Mouse (Mus musculus): ENCODE measurements at regions not wholly inside any gene's neighbourhood (a gene's known extent, or its start where the extent isn't known, plus 50 kb on each side); places are given as distances from the start of the nearest gene placed in this dataset.

GRCm38 (mm10) chr12:96748868-96749615, 1057.0 kb downstream of the Flrt2 start:
- Histone ChIP-seq H3K36me3 (ENCODE audit: poor library complexity, severe bottlenecking) (no peaks in the 10 kb centered on the region), H3K27me3 (no peaks in the 10 kb centered on the region), H3K4me2 (no peak overlapping the region), H3K4me3 (no peak overlapping the region), H3K9me3 (replicated peaks) (no peaks in the 10 kb centered on the region), H3K4me1 (no peaks in the 10 kb centered on the region), H3K27ac (no peak overlapping the region), H3K9ac (no peak overlapping the region)
- ATAC-seq: no peak
- WGBS: 72% methylated on average over 5 of the region's 5 CpGs

GRCm38 (mm10) chr12:96754714-96755113, 1062.7 kb downstream of the Flrt2 start:
- H3K27ac ChIP-seq: no peak overlapping the region
- H3K9me3 ChIP-seq (replicated peaks): no peaks in the 10 kb centered on the region
- H3K4me3 ChIP-seq: no peak overlapping the region
- 13% methylated on average over 5 of the region's 5 CpGs for WGBS
- no peaks in the 10 kb centered on the region for H3K27me3 ChIP-seq
- no peak overlapping the region for H3K9ac ChIP-seq
- H3K4me1 ChIP-seq: no peaks in the 10 kb centered on the region
- ATAC-seq: no peak
- H3K36me3 ChIP-seq (ENCODE audit: poor library complexity, severe bottlenecking): no peaks in the 10 kb centered on the region
- H3K4me2 ChIP-seq: no peak overlapping the region

GRCm38 (mm10) chr12:96763153-96763552, 1071.1 kb downstream of the Flrt2 start:
- Histone ChIP-seq H3K4me3 (no peak overlapping the region), H3K4me1 (peaks cover 4% of the 10 kb centered on the region; the same call in 1 of the 2 replicates), H3K4me2 (no peak overlapping the region), H3K27me3 (no peaks in the 10 kb centered on the region), H3K9me3 (replicated peaks) (no peaks in the 10 kb centered on the region), H3K27ac (no peak overlapping the region), H3K9ac (no peak overlapping the region), H3K36me3 (ENCODE audit: poor library complexity, severe bottlenecking) (no peaks in the 10 kb centered on the region)
- no peak for ATAC-seq
- 24% methylated on average over 5 of the region's 5 CpGs for WGBS

- no peaks in the 10 kb centered on the region for H3K36me3 ChIP-seq (ENCODE audit: poor library complexity, severe bottlenecking)
- H3K4me1 ChIP-seq: peaks cover 4% of the 10 kb centered on the region; the same call in 1 of the 2 replicates
- H3K27ac ChIP-seq: no peak overlapping the region
- H3K27me3 ChIP-seq: no peaks in the 10 kb centered on the region
- whole genome bisulfite sequencing: 72% methylated on average over 2 of the region's 2 CpGs
- no peak overlapping the region for H3K4me3 ChIP-seq
- no peaks in the 10 kb centered on the region for H3K9me3 ChIP-seq (replicated peaks)
- no peak overlapping the region for H3K4me2 ChIP-seq
- no peak for ATAC-seq
- H3K9ac ChIP-seq: no peak overlapping the region
Observed at GRCm38 (mm10) chr12:96763621-96764020, 1071.6 kb downstream of the Flrt2 start.

DNA sequence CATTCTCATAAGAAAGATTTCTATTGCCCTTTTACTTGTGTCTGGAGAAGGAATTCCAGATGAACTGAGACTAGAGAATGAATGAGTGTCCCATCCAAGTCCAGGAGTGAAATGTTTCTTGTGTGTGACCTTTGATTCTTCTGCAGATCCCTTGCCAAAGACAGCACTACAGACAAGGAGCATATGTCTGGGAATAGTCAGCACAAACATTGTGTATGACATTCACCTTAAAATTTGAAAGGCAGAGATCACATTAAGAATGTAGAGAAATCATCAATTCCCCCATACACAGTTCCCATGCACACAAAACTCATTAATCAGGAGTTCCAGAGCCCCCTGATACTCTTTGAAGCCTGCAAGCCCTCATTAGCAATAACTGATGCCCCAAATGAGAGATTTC, 1072.2 kb downstream of the Flrt2 start:
- Histone ChIP-seq H3K36me3 (ENCODE audit: poor library complexity, severe bottlenecking) (no peaks in the 10 kb centered on the region), H3K4me1 (peaks cover 4% of the 10 kb centered on the region; the same call in 1 of the 2 replicates), H3K9ac (no peak overlapping the region), H3K4me2 (no peak overlapping the region), H3K27me3 (no peaks in the 10 kb centered on the region), H3K4me3 (no peak overlapping the region), H3K27ac (no peak overlapping the region), H3K9me3 (replicated peaks) (no peaks in the 10 kb centered on the region)
- ATAC-seq: no peak

DNA sequence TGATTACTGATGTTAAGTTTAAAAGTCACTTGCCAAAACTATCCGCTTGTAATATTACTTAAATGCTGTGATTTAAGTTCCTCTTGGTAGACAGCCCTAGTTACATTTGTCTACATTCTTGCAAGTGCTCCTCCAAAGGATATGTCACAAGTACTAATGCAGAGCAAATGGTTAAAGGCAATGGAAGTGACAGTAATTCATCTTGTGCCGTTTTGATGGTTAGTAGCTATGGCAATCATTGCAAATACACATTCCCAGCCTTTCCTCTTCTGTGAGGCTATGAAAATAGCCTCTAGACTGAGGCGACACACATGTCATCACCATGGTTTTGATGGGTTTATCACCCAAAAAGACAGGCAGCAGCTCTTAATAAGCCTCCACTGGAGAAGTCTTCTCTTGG, 1079.2 kb downstream of the Flrt2 start:
- no peak overlapping the region for H3K27ac ChIP-seq
- H3K36me3 ChIP-seq (ENCODE audit: poor library complexity, severe bottlenecking): no peaks in the 10 kb centered on the region
- 95% methylated on average over 3 of the region's 3 CpGs for WGBS
- H3K4me1 ChIP-seq: no peaks in the 10 kb centered on the region
- H3K9me3 ChIP-seq (replicated peaks): no peaks in the 10 kb centered on the region
- H3K4me2 ChIP-seq: no peak overlapping the region
- no peaks in the 10 kb centered on the region for H3K27me3 ChIP-seq
- H3K9ac ChIP-seq: no peak overlapping the region
- ATAC-seq: no peak
- H3K4me3 ChIP-seq: no peak overlapping the region

DNA sequence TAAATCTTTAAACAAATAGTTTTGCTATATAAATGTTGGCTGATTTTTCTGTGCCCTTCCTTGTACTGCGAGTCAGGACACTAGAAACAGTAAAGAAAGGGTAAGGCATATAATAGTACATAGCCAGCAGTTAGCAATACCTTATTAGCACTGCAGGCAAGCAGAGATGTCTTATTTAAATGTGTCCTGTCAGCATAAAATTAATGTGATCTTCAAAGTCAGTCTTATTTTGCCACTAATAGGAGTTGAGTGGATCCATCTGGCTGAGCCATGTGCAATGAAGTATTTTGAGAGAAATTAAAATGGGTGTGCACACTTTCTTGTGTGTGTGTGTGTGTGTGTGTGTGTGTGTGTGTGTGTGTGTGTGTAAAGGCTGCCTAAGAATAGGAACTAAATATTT, 1129.3 kb downstream of the Flrt2 start:
- Histone ChIP-seq H3K4me3 (no peak overlapping the region), H3K36me3 (ENCODE audit: poor library complexity, severe bottlenecking) (no peaks in the 10 kb centered on the region), H3K27me3 (no peaks in the 10 kb centered on the region), H3K9me3 (replicated peaks) (no peaks in the 10 kb centered on the region), H3K4me1 (no peaks in the 10 kb centered on the region), H3K9ac (no peak overlapping the region), H3K27ac (no peak overlapping the region), H3K4me2 (no peak overlapping the region)
- peak; percentile 41; the same call in 1 of the 2 replicates for ATAC-seq
- WGBS: 71% methylated on average over 1 of the region's 1 CpGs

DNA sequence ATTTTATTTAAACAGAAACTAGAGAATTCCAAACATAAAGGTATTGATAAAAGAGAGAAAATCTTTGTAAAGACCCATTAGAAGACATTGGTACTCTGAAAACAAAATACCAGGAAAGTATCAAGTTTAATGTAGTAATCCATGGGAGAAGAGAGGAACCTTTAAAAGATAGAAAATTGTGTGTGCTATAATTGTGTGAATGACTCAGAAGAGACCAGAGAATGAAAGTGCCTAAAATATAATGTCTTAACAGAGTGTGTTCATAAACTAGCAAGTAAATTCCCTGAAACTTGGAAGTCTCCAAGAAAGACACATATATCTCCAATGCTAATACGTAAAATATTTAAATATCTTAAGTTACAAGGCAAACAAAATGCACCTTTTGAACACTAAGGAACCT, 1136.4 kb downstream of the Flrt2 start:
- Histone ChIP-seq H3K27ac (no peak overlapping the region), H3K27me3 (no peaks in the 10 kb centered on the region), H3K36me3 (ENCODE audit: poor library complexity, severe bottlenecking) (no peaks in the 10 kb centered on the region), H3K9me3 (replicated peaks) (no peaks in the 10 kb centered on the region), H3K9ac (no peak overlapping the region), H3K4me3 (no peak overlapping the region), H3K4me1 (no peaks in the 10 kb centered on the region), H3K4me2 (no peak overlapping the region)
- WGBS: 89% methylated on average over 1 of the region's 1 CpGs
- ATAC-seq: no peak

Data from forebrain, embryonic 13.5 days (tissue).